Mouse (Mus musculus) lung, postnatal 36 days (tissue): ENCODE measurements around the gene Hoxa2.
A peak's percentile ranks its signal among the peaks of the same experiment; 100 is the strongest.

Experiments used
- DNase-seq: peaks from one replicate; pipeline ENCODE4 v3.0.0; 2022; ENCODE audit warnings: mixed read lengths

Gene Hoxa2

GRCm38 (mm10) chr6:52164626-52165440 is at the start of gene Hoxa2:
TSS of gene Hoxa2 (minus strand) at chr6:52164831.
- DNase-seq, result peak; percentile 63

- DNase-seq, result no peak
Observed at GRCm38 (mm10) chr6:52214271-52214670, 49.6 kb upstream of the Hoxa2 start.

- DNase-seq, result peak; percentile 33
Observed at GRCm38 (mm10) chr6:52213119-52213986, 48.7 kb upstream of the Hoxa2 start, which contains the start of the genes Hoxa3 and Gm28308. TSS of gene Hoxa3 (minus strand) at chr6:52213336. TSS of gene Gm28308 (minus strand) at chr6:52213339.

GRCm38 (mm10) chr6:52212556-52213118 is 48.0 kb upstream of the Hoxa2 start:
- DNase-seq, result no peak

- no peak for DNase-seq
Observed at GRCm38 (mm10) chr6:52211961-52212360, 47.3 kb upstream of the Hoxa2 start.

- DNase-seq, result peak; percentile 79
Observed at GRCm38 (mm10) chr6:52211170-52211935, 46.7 kb upstream of the Hoxa2 start.

GRCm38 (mm10) chr6:52209685-52210046 is 45.0 kb upstream of the Hoxa2 start:
- no peak for DNase-seq

- DNase-seq, result no peak
Observed at GRCm38 (mm10) chr6:52208868-52209684, 44.4 kb upstream of the Hoxa2 start.

GRCm38 (mm10) chr6:52208072-52208867 is 43.6 kb upstream of the Hoxa2 start, which contains the start of gene Hoxa6:
TSS of gene Hoxa6 (minus strand) at chr6:52208722.
- DNase-seq, result no peak

GRCm38 (mm10) chr6:52207684-52207976 is 43.0 kb upstream of the Hoxa2 start:
- DNase-seq, result no peak

GRCm38 (mm10) chr6:52206882-52207683 is 42.5 kb upstream of the Hoxa2 start:
- no peak for DNase-seq

GRCm38 (mm10) chr6:52205638-52206621 is 41.3 kb upstream of the Hoxa2 start:
- DNase-seq, result no peak

- no peak for DNase-seq
Observed at GRCm38 (mm10) chr6:52205221-52205620, 40.6 kb upstream of the Hoxa2 start.

- peak; percentile 92 for DNase-seq
Observed at GRCm38 (mm10) chr6:52204050-52204752, 39.6 kb upstream of the Hoxa2 start, which contains the start of gene Hoxa5. TSS of gene Hoxa5 (minus strand) at chr6:52204587.

- DNase-seq, result no peak
Observed at GRCm38 (mm10) chr6:52203371-52204049, 38.9 kb upstream of the Hoxa2 start.

- no peak for DNase-seq
Observed at GRCm38 (mm10) chr6:52203121-52203370, 38.4 kb upstream of the Hoxa2 start.

- DNase-seq, result no peak
Observed at GRCm38 (mm10) chr6:52202362-52203120, 37.9 kb upstream of the Hoxa2 start.
